Mouse (Mus musculus): ENCODE measurements around the gene Ccdc153.
A peak's percentile ranks its signal among the peaks of the same experiment; 100 is the strongest.

Ccdc153 gene

DNA sequence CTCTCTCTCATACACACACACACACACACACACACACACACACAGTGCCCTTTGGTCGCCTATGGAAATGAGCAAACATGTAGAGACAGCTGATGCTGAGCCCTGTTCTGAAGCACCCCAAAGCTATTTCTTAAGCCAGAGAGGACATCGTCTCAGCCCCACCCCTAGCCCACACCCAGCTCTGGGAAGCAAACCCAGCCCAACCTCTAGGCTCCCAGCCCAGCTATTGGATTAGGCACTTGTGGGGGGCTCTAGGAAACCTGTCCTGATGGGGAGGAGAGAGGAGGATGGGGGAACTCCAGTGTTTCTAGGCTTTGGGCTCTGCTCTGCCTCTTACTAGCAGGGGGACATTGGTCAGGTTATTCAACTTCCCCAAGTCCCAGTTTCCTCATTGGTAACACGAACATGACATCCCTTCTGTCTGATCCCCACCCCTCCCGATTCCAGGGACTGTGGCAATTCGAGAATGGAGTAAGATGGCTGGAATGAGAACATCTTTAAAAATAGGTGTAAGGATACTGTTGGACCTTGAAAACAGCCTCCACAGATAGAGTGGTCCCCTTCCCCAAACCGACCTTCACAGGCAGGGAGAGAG, 45.9 kb downstream of the Ccdc153 start:
- no peak for DNase-seq (ENCODE audit: low read depth, low spot score)

- no peak for DNase-seq (ENCODE audit: low read depth, low spot score)
Observed at GRCm38 (mm10) chr9:44287003-44287400, 46.5 kb downstream of the Ccdc153 start.

- no peak for DNase-seq (ENCODE audit: low read depth, low spot score)
Observed at GRCm38 (mm10) chr9:44287401-44288075, 47.1 kb downstream of the Ccdc153 start.

- DNase-seq (ENCODE audit: low read depth, low spot score), result no peak
Observed at GRCm38 (mm10) chr9:44288076-44288958, 47.8 kb downstream of the Ccdc153 start, which contains the start of gene Abcg4. Gene Abcg4 (minus strand): TSS chr9:44288615.

DNA sequence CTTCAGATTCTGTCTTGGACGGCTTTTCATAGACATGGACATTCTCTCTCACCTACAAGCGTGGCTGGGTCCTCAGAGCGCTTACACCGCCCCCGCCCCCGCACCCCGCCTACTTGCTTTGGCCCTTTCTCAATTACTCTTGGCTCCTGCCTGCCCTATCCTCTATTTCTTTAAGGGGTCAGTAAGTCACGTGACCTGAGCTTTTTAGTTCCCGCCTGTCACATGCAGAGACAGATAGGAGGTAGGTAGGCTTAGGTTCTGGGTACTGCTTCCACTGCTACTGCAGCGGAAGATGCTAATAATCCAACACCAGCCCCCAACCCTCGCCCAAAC, 48.4 kb downstream of the Ccdc153 start:
- no peak for DNase-seq (ENCODE audit: low read depth, low spot score)

GRCm38 (mm10) chr9:44292490-44292889, 52.0 kb downstream of the Ccdc153 start:
- DNase-seq (ENCODE audit: low read depth, low spot score), result peak; percentile 52

All from 3T3-L1 (cell line).